Mouse (Mus musculus): ENCODE measurements around the gene 9930111J21Rik2. TPM values are rescaled to one million over a fixed set of nuclear protein-coding genes. Genes with fewer than 3 reads are reported as not detected.

Gene 9930111J21Rik2
- polyA plus RNA-seq (2012; rRNA removed), result 0.64 and 0.95 TPM in 2 replicates

DNA sequence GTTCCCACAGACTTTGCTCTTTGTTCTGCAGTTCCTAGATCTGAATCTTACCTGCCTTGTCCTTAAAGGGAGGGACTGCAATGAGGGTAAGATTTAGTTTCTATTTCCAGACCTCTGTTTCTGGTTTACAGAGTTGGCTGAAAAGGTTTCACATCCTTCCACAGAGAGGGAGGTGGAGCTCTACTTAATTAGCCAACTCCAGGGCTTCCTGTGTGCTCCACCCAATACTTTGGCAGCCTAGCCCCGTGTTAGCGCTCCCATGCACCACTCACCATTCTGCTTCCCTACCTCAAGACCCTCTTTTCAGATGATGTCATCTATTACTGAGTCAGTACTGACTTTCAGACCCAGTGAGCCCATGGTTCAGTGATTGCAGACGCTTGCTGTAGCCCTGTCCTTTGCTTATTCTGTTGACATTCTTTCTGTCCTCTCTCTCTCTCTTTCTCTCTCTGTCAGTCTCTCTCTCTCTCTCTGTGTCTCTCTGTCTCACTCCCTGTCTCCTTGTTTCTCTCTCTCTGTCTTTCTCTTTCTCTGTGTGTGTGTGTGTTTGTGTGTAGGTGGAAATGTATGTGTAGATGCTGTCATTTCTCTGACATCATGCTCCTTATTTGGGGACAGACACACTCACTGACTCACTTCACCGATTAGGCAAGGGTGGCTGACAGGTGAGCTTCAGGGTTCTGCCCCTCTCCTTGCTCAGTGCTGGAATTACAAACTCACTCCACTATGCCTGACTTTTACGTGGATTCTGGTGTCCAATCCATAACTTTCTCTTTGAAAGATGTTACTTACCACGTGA lies at the start of gene 9930111J21Rik2:
Gene 9930111J21Rik2 (minus strand): TSS at position 150 of the 799 bp plus-strand sequence.

DNA sequence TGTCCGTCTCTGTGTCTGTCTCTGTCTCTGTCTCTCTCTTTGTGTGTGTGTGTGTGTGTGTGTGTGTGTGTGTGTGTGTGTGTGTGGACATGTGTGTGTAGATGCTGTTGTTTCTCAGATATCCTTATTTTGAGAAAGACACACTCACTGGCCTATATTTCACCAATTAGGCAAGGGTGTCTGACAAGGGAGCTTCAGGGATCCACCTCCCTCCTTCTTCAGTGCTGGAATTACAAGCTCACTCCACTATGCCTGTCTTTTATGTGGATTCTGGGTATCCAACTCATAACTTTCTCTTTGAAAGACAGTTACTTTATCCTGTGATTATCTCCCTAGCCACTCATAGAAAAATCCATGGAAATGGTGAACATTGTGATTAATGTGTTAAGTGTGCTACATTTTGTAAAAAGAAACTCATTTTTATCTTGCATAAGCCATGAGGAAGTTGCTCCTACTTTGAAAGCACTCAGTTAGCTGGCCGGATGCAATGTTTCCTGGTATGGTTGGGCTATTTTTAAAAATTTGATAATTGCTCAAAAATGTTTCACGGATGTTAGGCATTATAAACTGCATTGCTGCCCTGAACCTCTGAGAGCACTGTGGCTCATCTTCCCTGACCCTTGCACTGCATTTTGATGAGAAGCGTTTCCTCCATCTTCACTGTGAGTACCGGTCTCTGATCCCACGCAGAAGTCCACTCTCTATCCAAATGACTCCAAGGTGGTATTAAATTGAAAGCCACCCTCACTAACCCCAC lies 25.1 kb upstream of the 9930111J21Rik2 start, which contains the start of gene Ifi47:
Gene Ifi47 (plus strand): TSS at position 587 of the 757 bp plus-strand sequence.

DNA sequence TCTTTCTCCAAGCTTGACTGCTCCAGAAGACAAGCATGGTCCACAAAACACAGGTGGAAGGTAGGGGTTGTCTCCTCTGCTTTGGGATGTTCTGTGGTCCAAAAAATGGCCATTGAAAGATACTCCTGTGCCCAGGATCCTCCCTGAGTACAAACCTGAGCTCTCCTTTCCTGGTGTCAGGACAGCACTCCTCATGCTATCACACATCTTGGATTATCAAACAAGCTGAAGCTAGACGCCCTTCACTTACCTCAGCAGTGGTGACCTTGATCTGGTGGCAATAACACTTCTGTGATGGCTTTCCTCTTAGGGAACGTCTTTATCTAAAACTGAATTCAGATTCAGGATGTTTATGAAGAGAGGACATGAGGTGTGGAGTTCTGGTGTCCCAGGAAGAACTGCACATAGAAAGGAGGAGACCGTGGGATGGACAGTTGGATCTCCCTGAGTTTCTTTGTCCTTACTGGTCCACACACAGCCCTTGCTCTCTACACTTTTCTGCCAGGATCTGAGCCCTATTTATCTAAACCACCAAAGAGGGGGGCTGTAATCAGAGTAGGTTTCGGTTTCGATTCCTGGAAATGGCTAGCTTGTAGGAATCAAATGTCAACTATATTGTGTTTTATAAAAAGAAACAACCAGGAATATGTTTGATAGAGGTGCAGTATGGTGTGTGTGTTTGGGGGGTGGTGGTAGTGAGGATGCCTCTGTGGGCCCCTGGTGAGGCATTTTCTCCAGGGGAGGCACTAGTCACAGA lies 12.8 kb upstream of the 9930111J21Rik2 start, which contains the start of gene Tgtp2:
Gene Tgtp2 (minus strand): TSS at position 494 of the 757 bp plus-strand sequence.

DNA sequence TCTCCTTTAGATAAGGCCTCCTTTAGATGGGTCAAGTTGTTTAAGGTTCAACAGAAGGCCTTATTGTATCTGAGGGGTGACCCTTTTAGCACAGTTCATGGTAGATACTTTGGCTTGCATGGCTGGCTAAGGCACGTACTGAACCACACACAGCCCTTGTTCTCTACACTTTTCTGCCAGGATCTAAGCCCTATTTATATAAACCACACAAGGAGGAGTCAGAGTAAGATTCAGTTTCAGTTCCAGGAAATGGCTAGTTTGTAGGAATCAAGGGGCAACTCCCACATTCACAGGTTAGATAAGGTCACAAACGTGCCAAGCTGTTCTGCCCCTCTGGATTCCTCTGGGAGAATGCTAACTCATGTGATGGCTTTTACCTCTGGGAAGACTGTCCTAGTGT lies 57.0 kb downstream of the 9930111J21Rik2 start, which contains the start of gene Tgtp1:
Gene Tgtp1 (minus strand): TSS at position 155 of the 400 bp plus-strand sequence.

DNA sequence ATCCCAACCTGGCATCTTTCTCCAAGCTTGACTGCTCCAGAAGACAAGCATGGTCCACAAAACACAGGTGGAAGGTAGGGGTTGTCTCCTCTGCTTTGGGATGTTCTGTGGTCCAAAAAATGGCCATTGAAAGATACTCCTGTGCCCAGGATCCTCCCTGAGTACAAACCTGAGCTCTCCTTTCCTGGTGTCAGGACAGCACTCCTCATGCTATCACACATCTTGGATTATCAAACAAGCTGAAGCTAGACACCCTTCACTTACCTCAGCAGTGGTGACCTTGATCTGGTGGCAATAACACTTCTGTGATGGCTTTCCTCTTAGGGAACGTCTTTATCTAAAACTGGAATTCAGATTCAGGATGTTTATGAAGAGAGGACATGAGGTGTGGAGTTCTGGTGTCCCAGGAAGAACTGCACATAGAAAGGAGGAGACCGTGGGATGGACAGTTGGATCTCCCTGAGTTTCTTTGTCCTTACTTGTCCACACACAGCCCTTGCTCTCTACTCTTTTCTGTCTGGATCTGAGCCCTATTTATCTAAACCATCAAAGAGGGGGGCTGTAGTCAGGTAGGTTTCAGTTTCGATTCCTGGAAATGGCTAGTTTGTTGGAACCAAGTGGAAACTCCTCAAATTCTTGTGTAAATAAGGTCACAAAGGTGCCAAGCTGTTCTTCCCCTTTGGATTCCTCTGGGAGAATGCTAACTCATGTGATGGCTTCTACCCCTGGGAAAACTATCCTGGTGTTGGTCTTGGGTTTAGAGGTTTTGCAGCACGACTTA lies 59.1 kb downstream of the 9930111J21Rik2 start, which contains the start of gene Gm12185:
Gene Gm12185 (minus strand): TSS at position 487 of the 781 bp plus-strand sequence.

DNA sequence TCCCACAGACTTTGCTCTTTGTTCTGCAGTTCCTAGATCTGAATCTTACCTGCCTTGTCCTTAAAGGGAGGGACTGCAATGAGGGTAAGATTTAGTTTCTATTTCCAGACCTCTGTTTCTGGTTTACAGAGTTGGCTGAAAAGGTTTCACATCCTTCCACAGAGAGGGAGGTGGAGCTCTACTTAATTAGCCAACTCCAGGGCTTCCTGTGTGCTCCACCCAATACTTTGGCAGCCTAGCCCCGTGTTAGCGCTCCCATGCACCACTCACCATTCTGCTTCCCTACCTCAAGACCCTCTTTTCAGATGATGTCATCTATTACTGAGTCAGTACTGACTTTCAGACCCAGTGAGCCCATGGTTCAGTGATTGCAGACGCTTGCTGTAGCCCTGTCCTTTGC lies 71.8 kb downstream of the 9930111J21Rik2 start, which contains the start of gene 9930111J21Rik1:
Gene 9930111J21Rik1 (minus strand): TSS at position 148 of the 400 bp plus-strand sequence.

DNA sequence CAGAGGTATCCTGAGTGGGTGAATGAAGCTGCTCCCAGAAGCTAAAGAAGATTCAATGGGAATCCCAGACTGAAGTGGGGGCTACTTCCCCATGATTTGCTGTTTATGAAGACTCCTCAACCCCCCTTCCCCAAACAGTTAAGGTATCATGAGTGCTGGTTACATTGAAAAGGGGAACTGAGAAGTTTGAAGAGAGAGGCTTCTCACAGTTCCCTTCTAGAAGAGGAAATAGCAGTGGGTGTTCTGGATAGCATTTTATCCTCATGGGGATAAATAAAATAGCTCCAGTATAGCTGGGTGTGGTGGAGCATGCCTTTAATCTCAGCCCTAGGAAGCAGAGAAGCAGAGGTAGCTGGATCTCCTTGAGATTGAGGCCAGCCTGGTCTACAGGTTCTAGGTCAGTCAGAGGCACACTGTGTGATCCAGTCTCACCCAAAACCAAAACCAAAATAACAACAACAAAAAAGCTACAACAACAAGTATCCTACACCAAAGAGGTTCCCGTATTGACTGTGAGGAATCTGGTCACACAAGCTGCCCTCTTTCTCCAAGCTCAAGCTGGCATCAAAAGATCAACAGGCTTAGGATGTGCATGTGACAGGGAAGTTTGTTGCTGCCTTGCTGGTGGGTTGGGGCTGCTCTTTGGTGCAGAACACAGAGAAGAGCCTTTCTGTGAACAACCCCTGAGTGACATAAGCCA lies 72.7 kb downstream of the 9930111J21Rik2 start, which contains the start of gene Olfr56:
Gene Olfr56 (plus strand): TSS at position 650 of the 700 bp plus-strand sequence.

Other genes with a start within 250 kb of the 9930111J21Rik2 start
- 9.3 and 10.6 TPM in 2 replicates for gene Trim41, start 233.9 kb downstream of the 9930111J21Rik2 start, polyA plus RNA-seq (2012; rRNA removed)
- 0.12 and 0.15 TPM in 2 replicates for gene Trim7, start 225.1 kb downstream of the 9930111J21Rik2 start, polyA plus RNA-seq (2012; rRNA removed)
- gene Gm12184, start 224.6 kb downstream of the 9930111J21Rik2 start, polyA plus RNA-seq (2012; rRNA removed), result 11.3 and 14.5 TPM in 2 replicates
- gene Irgm1, start 179.6 kb downstream of the 9930111J21Rik2 start, polyA plus RNA-seq (2012; rRNA removed), result 13.2 and 17.2 TPM in 2 replicates
- gene Gm5431, start 149.0 kb downstream of the 9930111J21Rik2 start, polyA plus RNA-seq (2012; rRNA removed), result 0.19 and 0.29 TPM in 2 replicates
- gene Psme2b, start 105.1 kb downstream of the 9930111J21Rik2 start, polyA plus RNA-seq (2012; rRNA removed), result 0.66 and 1.5 TPM in 2 replicates
- 0.15 and 0.20 TPM in 2 replicates for gene Olfr56, start 72.4 kb downstream of the 9930111J21Rik2 start, polyA plus RNA-seq (2012; rRNA removed)
- gene 9930111J21Rik1, start 71.8 kb downstream of the 9930111J21Rik2 start, polyA plus RNA-seq (2012; rRNA removed), result 0.29 and 0.32 TPM in 2 replicates
- 0.01 TPM in 2 replicates for gene Gm12185, start 59.0 kb downstream of the 9930111J21Rik2 start, polyA plus RNA-seq (2012; rRNA removed)
- gene Tgtp1, start 57.1 kb downstream of the 9930111J21Rik2 start, polyA plus RNA-seq (2012; rRNA removed), result 0.50 and 0.55 TPM in 2 replicates
- 0.33 and 0.53 TPM in 2 replicates for gene Tgtp2, start 13.0 kb upstream of the 9930111J21Rik2 start, polyA plus RNA-seq (2012; rRNA removed)
- 3.7 and 4.6 TPM in 2 replicates for gene Ifi47, start 25.3 kb upstream of the 9930111J21Rik2 start, polyA plus RNA-seq (2012; rRNA removed)
- 0.02 TPM in 1 of 2 replicates, not detected in the other for gene Olfr1396, start 63.6 kb upstream of the 9930111J21Rik2 start, polyA plus RNA-seq (2012; rRNA removed)
- gene Olfr1395, start 91.0 kb upstream of the 9930111J21Rik2 start, polyA plus RNA-seq (2012; rRNA removed), result not detected in 2 replicates
- not detected in 2 replicates for gene Olfr1394, start 103.1 kb upstream of the 9930111J21Rik2 start, polyA plus RNA-seq (2012; rRNA removed)
- gene Btnl9, start 135.9 kb upstream of the 9930111J21Rik2 start, polyA plus RNA-seq (2012; rRNA removed), result 0.63 and 0.68 TPM in 2 replicates
- gene Zfp62, start 152.1 kb upstream of the 9930111J21Rik2 start, polyA plus RNA-seq (2012; rRNA removed), result 5.8 and 6.9 TPM in 2 replicates
- 22.4 and 25.0 TPM in 2 replicates for gene Mgat1, start 192.9 kb upstream of the 9930111J21Rik2 start, polyA plus RNA-seq (2012; rRNA removed)
- 0.05 TPM in 2 replicates for gene Olfr1393, start 227.1 kb upstream of the 9930111J21Rik2 start, polyA plus RNA-seq (2012; rRNA removed)
- gene Olfr1392, start 234.0 kb upstream of the 9930111J21Rik2 start, polyA plus RNA-seq (2012; rRNA removed), result 0.01 TPM in 2 replicates